Mouse (Mus musculus): ENCODE results near the gene Klhl24. TPM values are rescaled to one million over a fixed set of nuclear protein-coding genes. Genes with fewer than 3 reads are reported as not detected.

Gene Klhl24
- polyA plus RNA-seq (2015; fragmentation: Nextera tagmentation; extraction: Ambion mirVana) = 69.5 and 81.2 TPM in 2 replicates

GRCm38 (mm10) chr16:20097069-20097710, at the start of gene Klhl24:
Gene Klhl24 (plus strand): TSS chr16:20097542.
- Histone ChIP-seq H3K27ac (ENCODE audit: low read length) (peak within 1 kb of the TSS; percentile 97), H3K36me3 (ENCODE audit: control insufficient read depth, insufficient read depth) (peaks cover 5% of the 10 kb centered on the region; the same call in 1 of the 2 replicates), H3K9me3 (ENCODE audit: control insufficient read depth, low read length) (no peaks in the 10 kb centered on the region), H3K4me2 (ENCODE audit: low read length) (peak within 1 kb of the TSS; percentile 64), H3K4me1 (replicated peaks; ENCODE audit: control insufficient read depth, insufficient read depth, low read length) (peaks cover 10% of the 10 kb centered on the region), H3K27me3 (replicated peaks; ENCODE audit: control insufficient read depth, insufficient read depth, low read length) (no peaks in the 10 kb centered on the region), H3K4me3 (replicated peaks; ENCODE audit: low read length) (peak within 1 kb of the TSS; percentile 80), H3K9ac (replicated peaks; ENCODE audit: low read depth, low read length) (peak within 1 kb of the TSS; percentile 94)
- ATAC-seq = peak; percentile 97
- WGBS = 1% methylated on average over 29 of the region's 29 CpGs

GRCm38 (mm10) chr16:20052655-20053054, 44.7 kb upstream of the Klhl24 start:
- H3K36me3 ChIP-seq (ENCODE audit: control insufficient read depth, insufficient read depth) = no peaks in the 10 kb centered on the region
- no peaks in the 10 kb centered on the region for H3K9me3 ChIP-seq (ENCODE audit: control insufficient read depth, low read length)
- H3K4me1 ChIP-seq (replicated peaks; ENCODE audit: control insufficient read depth, insufficient read depth, low read length) = no peaks in the 10 kb centered on the region
- H3K4me3 ChIP-seq (replicated peaks; ENCODE audit: low read length) = no peak overlapping the region
- 94% methylated on average over 3 of the region's 3 CpGs for WGBS
- no peaks in the 10 kb centered on the region for H3K27me3 ChIP-seq (replicated peaks; ENCODE audit: control insufficient read depth, insufficient read depth, low read length)
- no peak overlapping the region for H3K4me2 ChIP-seq (ENCODE audit: low read length)
- ATAC-seq = no peak
- H3K27ac ChIP-seq (ENCODE audit: low read length) = no peak overlapping the region
- no peak overlapping the region for H3K9ac ChIP-seq (replicated peaks; ENCODE audit: low read depth, low read length)

- WGBS = 63% methylated on average over 1 of the region's 1 CpGs
- H3K4me2 ChIP-seq (ENCODE audit: low read length) = no peak overlapping the region
- H3K9ac ChIP-seq (replicated peaks; ENCODE audit: low read depth, low read length) = no peak overlapping the region
- no peak for ATAC-seq
- no peaks in the 10 kb centered on the region for H3K4me1 ChIP-seq (replicated peaks; ENCODE audit: control insufficient read depth, insufficient read depth, low read length)
- no peak overlapping the region for H3K27ac ChIP-seq (ENCODE audit: low read length)
- no peaks in the 10 kb centered on the region for H3K36me3 ChIP-seq (ENCODE audit: control insufficient read depth, insufficient read depth)
- no peaks in the 10 kb centered on the region for H3K9me3 ChIP-seq (ENCODE audit: control insufficient read depth, low read length)
- no peaks in the 10 kb centered on the region for H3K27me3 ChIP-seq (replicated peaks; ENCODE audit: control insufficient read depth, insufficient read depth, low read length)
- no peak overlapping the region for H3K4me3 ChIP-seq (replicated peaks; ENCODE audit: low read length)
These were observed 24.6 kb upstream of the Klhl24 start for GRCm38 (mm10) chr16:20072770-20073169.

GRCm38 (mm10) chr16:20076675-20077074, 20.7 kb upstream of the Klhl24 start:
- 61% methylated on average over 1 of the region's 1 CpGs for WGBS
- no peak for ATAC-seq

GRCm38 (mm10) chr16:20080271-20080670, 17.1 kb upstream of the Klhl24 start:
- no peak for ATAC-seq
- Histone ChIP-seq H3K4me2 (ENCODE audit: low read length) (no peak overlapping the region), H3K27me3 (replicated peaks; ENCODE audit: control insufficient read depth, insufficient read depth, low read length) (no peaks in the 10 kb centered on the region), H3K36me3 (ENCODE audit: control insufficient read depth, insufficient read depth) (no peaks in the 10 kb centered on the region), H3K9me3 (ENCODE audit: control insufficient read depth, low read length) (no peaks in the 10 kb centered on the region), H3K4me3 (replicated peaks; ENCODE audit: low read length) (no peak overlapping the region), H3K9ac (replicated peaks; ENCODE audit: low read depth, low read length) (no peak overlapping the region), H3K4me1 (replicated peaks; ENCODE audit: control insufficient read depth, insufficient read depth, low read length) (no peaks in the 10 kb centered on the region), H3K27ac (ENCODE audit: low read length) (no peak overlapping the region)
- WGBS = 83% methylated on average over 3 of the region's 3 CpGs

More at GRCm38 (mm10) chr16:20076675-20077074, 20.7 kb upstream of the Klhl24 start:
- no peaks in the 10 kb centered on the region for H3K9me3 ChIP-seq (ENCODE audit: control insufficient read depth, low read length)
- no peak overlapping the region for H3K9ac ChIP-seq (replicated peaks; ENCODE audit: low read depth, low read length)
- no peaks in the 10 kb centered on the region for H3K27me3 ChIP-seq (replicated peaks; ENCODE audit: control insufficient read depth, insufficient read depth, low read length)
- H3K4me1 ChIP-seq (replicated peaks; ENCODE audit: control insufficient read depth, insufficient read depth, low read length) = no peaks in the 10 kb centered on the region
- no peaks in the 10 kb centered on the region for H3K36me3 ChIP-seq (ENCODE audit: control insufficient read depth, insufficient read depth)
- no peak overlapping the region for H3K4me2 ChIP-seq (ENCODE audit: low read length)
- no peak overlapping the region for H3K4me3 ChIP-seq (replicated peaks; ENCODE audit: low read length)
- no peak overlapping the region for H3K27ac ChIP-seq (ENCODE audit: low read length)

- 79% methylated on average over 1 of the region's 1 CpGs for WGBS
- ATAC-seq = no peak
- H3K9me3 ChIP-seq (ENCODE audit: control insufficient read depth, low read length) = no peaks in the 10 kb centered on the region
- H3K27ac ChIP-seq (ENCODE audit: low read length) = no peak overlapping the region
- no peaks in the 10 kb centered on the region for H3K36me3 ChIP-seq (ENCODE audit: control insufficient read depth, insufficient read depth)
- H3K27me3 ChIP-seq (replicated peaks; ENCODE audit: control insufficient read depth, insufficient read depth, low read length) = no peaks in the 10 kb centered on the region
- no peak overlapping the region for H3K4me3 ChIP-seq (replicated peaks; ENCODE audit: low read length)
- H3K9ac ChIP-seq (replicated peaks; ENCODE audit: low read depth, low read length) = no peak overlapping the region
- H3K4me2 ChIP-seq (ENCODE audit: low read length) = no peak overlapping the region
- H3K4me1 ChIP-seq (replicated peaks; ENCODE audit: control insufficient read depth, insufficient read depth, low read length) = no peaks in the 10 kb centered on the region
These were observed 12.7 kb upstream of the Klhl24 start for GRCm38 (mm10) chr16:20084623-20085022.

GRCm38 (mm10) chr16:20085250-20085905, 12.0 kb upstream of the Klhl24 start:
- H3K27ac ChIP-seq (ENCODE audit: low read length) = no peak overlapping the region

GRCm38 (mm10) chr16:20086976-20087375, 10.4 kb upstream of the Klhl24 start:
- 68% methylated on average over 5 of the region's 5 CpGs for WGBS
- H3K27me3 ChIP-seq (replicated peaks; ENCODE audit: control insufficient read depth, insufficient read depth, low read length) = no peaks in the 10 kb centered on the region
- no peak overlapping the region for H3K4me2 ChIP-seq (ENCODE audit: low read length)
- H3K9me3 ChIP-seq (ENCODE audit: control insufficient read depth, low read length) = no peaks in the 10 kb centered on the region
- no peak overlapping the region for H3K9ac ChIP-seq (replicated peaks; ENCODE audit: low read depth, low read length)
- no peaks in the 10 kb centered on the region for H3K36me3 ChIP-seq (ENCODE audit: control insufficient read depth, insufficient read depth)
- H3K4me3 ChIP-seq (replicated peaks; ENCODE audit: low read length) = no peak overlapping the region
- no peak for ATAC-seq
- H3K27ac ChIP-seq (ENCODE audit: low read length) = no peak overlapping the region
- no peaks in the 10 kb centered on the region for H3K4me1 ChIP-seq (replicated peaks; ENCODE audit: control insufficient read depth, insufficient read depth, low read length)

More at GRCm38 (mm10) chr16:20085250-20085905, 12.0 kb upstream of the Klhl24 start:
- H3K9me3 ChIP-seq (ENCODE audit: control insufficient read depth, low read length) = no peaks in the 10 kb centered on the region
- no peak overlapping the region for H3K9ac ChIP-seq (replicated peaks; ENCODE audit: low read depth, low read length)
- WGBS = 91% methylated on average over 5 of the region's 5 CpGs
- H3K36me3 ChIP-seq (ENCODE audit: control insufficient read depth, insufficient read depth) = no peaks in the 10 kb centered on the region
- H3K27me3 ChIP-seq (replicated peaks; ENCODE audit: control insufficient read depth, insufficient read depth, low read length) = no peaks in the 10 kb centered on the region
- no peak for ATAC-seq
- H3K4me3 ChIP-seq (replicated peaks; ENCODE audit: low read length) = no peak overlapping the region
- no peaks in the 10 kb centered on the region for H3K4me1 ChIP-seq (replicated peaks; ENCODE audit: control insufficient read depth, insufficient read depth, low read length)
- no peak overlapping the region for H3K4me2 ChIP-seq (ENCODE audit: low read length)

GRCm38 (mm10) chr16:20089636-20090035, 7.7 kb upstream of the Klhl24 start:
- Histone ChIP-seq H3K36me3 (ENCODE audit: control insufficient read depth, insufficient read depth) (no peaks in the 10 kb centered on the region), H3K9ac (replicated peaks; ENCODE audit: low read depth, low read length) (no peak overlapping the region), H3K27me3 (replicated peaks; ENCODE audit: control insufficient read depth, insufficient read depth, low read length) (no peaks in the 10 kb centered on the region), H3K4me2 (ENCODE audit: low read length) (no peak overlapping the region), H3K4me1 (replicated peaks; ENCODE audit: control insufficient read depth, insufficient read depth, low read length) (no peaks in the 10 kb centered on the region), H3K9me3 (ENCODE audit: control insufficient read depth, low read length) (no peaks in the 10 kb centered on the region), H3K27ac (ENCODE audit: low read length) (no peak overlapping the region), H3K4me3 (replicated peaks; ENCODE audit: low read length) (no peak overlapping the region)
- ATAC-seq = no peak
- WGBS = 92% methylated on average over 3 of the region's 3 CpGs

All from forebrain, embryonic 16.5 days (tissue).